ENCODE assay signal across 12 mouse cellular contexts in genomic region chr9:56374401-56374800, GRCm38 (mm10). TPM values are rescaled to one million over a fixed set of nuclear protein-coding genes. Genes with fewer than 3 reads are reported as not detected.
A peak's percentile ranks its signal among the peaks of the same experiment; 100 is the strongest.
DNase-seq lines count a peak whose midpoint lies in the region; ATAC-seq and TF ChIP-seq lines count a peak whose summit lies in the region.
"Had no signal": no experiment of that assay in that cellular context is flagged by ENCODE, and none has a peak within 500 bp of the region (broad histone marks: within the 10 kb centered on the region; RNA-seq: fewer than 3 reads in every experiment).

No protein-coding gene starts in this region.

- H3K4me1 ChIP-seq in intestine, embryonic 16.5 days (ENCODE audit: control insufficient read depth, insufficient read depth, low read length), result peaks cover 7% of the 10 kb centered on the region

- no peak for TF ChIP-seq CTCF in left cerebral cortex, adult 2 months (IDR thresholded peaks at IDR 0.05)

- intact Hi-C loops in left cerebral cortex, adult 2 months (cut with DNase I), result loop anchor here (5.0 kb wide), 1 partner anchor 102 kb away; no protein-coding TSS in a partner anchor

- H3K27me3 ChIP-seq in intestine, embryonic 16.5 days (replicated peaks; ENCODE audit: control insufficient read depth, insufficient read depth, low read length), result no peaks in the 10 kb centered on the region
- H3K27me3 ChIP-seq: lung, embryonic 15.5 days; stomach, embryonic 15.5 days had no signal

- H3K36me3 ChIP-seq in intestine, embryonic 16.5 days (ENCODE audit: control insufficient read depth, insufficient read depth, low read length), result no peaks in the 10 kb centered on the region
- H3K36me3 ChIP-seq: lung, embryonic 15.5 days; stomach, embryonic 15.5 days had no signal

- no peak for ATAC-seq in intestine, embryonic 16.5 days

- no peak overlapping the region for H3K4me2 ChIP-seq in intestine, embryonic 16.5 days (ENCODE audit: low read depth, low read length)
- H3K4me2 ChIP-seq: lung, embryonic 15.5 days; stomach, embryonic 15.5 days had no signal

- no peak overlapping the region for H3K9ac ChIP-seq in intestine, embryonic 16.5 days (ENCODE audit: low read depth, low read length)
- H3K9ac ChIP-seq: lung, embryonic 15.5 days; stomach, embryonic 15.5 days had no signal

- DNase-seq in frontal cortex, postnatal 36 days (ENCODE audit: low spot score in 2 of 2), result peak; percentile 30 to 36
- DNase-seq in frontal cortex, postnatal 14 days (ENCODE audit: low spot score in 2 of 2), result no peak
- peak; percentile 18 for DNase-seq in left cerebral cortex, adult 11 months (ENCODE audit: low spot score)
- no peak for DNase-seq in left cerebral cortex, adult 2 months (ENCODE audit: extremely low spot score in 1 of 2, low spot score in 2 of 2)
- DNase-seq in MN1 (ENCODE audit: low spot score), result peak; percentile 65
- DNase-seq in kidney, postnatal 36 days, result peak; percentile 36 to 76
- DNase-seq in natural killer cell, adult 2 months (ENCODE audit: low spot score in 2 of 2), result no peak
- DNase-seq: gastrocnemius, postnatal 36 days had no signal

- no peak overlapping the region for H3K4me3 ChIP-seq in left cerebral cortex, adult 2 months
- H3K4me3 ChIP-seq in intestine, embryonic 16.5 days (ENCODE audit: low read length), result no peak overlapping the region
- H3K4me3 ChIP-seq: erythroblast, embryonic 14.5 days; lung, embryonic 15.5 days; stomach, embryonic 15.5 days had no signal

- no peaks in the 10 kb centered on the region for H3K9me3 ChIP-seq in intestine, embryonic 16.5 days (ENCODE audit: control insufficient read depth, low read length)
- H3K9me3 ChIP-seq: lung, embryonic 15.5 days; stomach, embryonic 15.5 days had no signal

- 55% methylated on average over 4 of the region's 4 CpGs for WGBS in intestine, embryonic 16.5 days

- H3K27ac ChIP-seq in left cerebral cortex, adult 2 months, result no peak overlapping the region; the same call in none of the 2 replicates
- H3K27ac ChIP-seq in intestine, embryonic 16.5 days (ENCODE audit: low read length), result no peak overlapping the region
- H3K27ac ChIP-seq: lung, embryonic 15.5 days; stomach, embryonic 15.5 days had no signal

RNA-seq across cellular contexts. Expression of gene Peak1, which starts 43.5 kb away (rescaled TPM):
- 10 to 100 TPM; 36.7 TPM for total RNA-seq in left cerebral cortex, adult 2 months (2021)
- 7.8 and 9.4 TPM in 2 replicates for polyA plus RNA-seq in intestine, embryonic 16.5 days (2015; fragmentation: Nextera tagmentation; extraction: Ambion mirVana)

RNA-seq across cellular contexts. Expression of gene Hmg20a, which starts 44.0 kb away (rescaled TPM):
- total RNA-seq in left cerebral cortex, adult 2 months (2021), result 10 to 100 TPM; 66.1 to 70.1 TPM
- 38.1 and 38.4 TPM in 2 replicates for polyA plus RNA-seq in intestine, embryonic 16.5 days (2015; fragmentation: Nextera tagmentation; extraction: Ambion mirVana)

Comparison
In these comparisons a context has a peak if more than half of its experiments do, and no peak if none do; other contexts are left out.
1. DNase-seq: peak in frontal cortex, postnatal 36 days (2 of 2), left cerebral cortex, adult 11 months (single experiment), MN1 (single experiment) and kidney, postnatal 36 days (2 of 2); none in frontal cortex, postnatal 14 days (0 of 2), left cerebral cortex, adult 2 months (0 of 2) and natural killer cell, adult 2 months (0 of 2).